Mouse (Mus musculus) hindbrain, embryonic 12.5 days (tissue): ENCODE measurements around the gene Sgsm2. TPM values are rescaled to one million over a fixed set of nuclear protein-coding genes. Genes with fewer than 3 reads are reported as not detected.

Experiments used
- ATAC-seq: fragments of 200-750 bp; cut with Nextera tagmentation; 2 replicates; pipeline ENCODE4 v1.8.0; 2017; ENCODE audit warnings: moderate TSS enrichment; ENCODE audit not compliant: low FRiP score
- H3K27ac ChIP-seq: fragments of 300-500 bp; sonication (generic); 2 replicates; pipeline ENCODE4 v1.5.1; 2016; ENCODE audit warnings: mild to moderate bottlenecking
- H3K27me3 ChIP-seq: fragments of 300-500 bp; sonication (generic); 2 replicates; pipeline ENCODE4 v1.6.1; 2016; ENCODE audit warnings: mild to moderate bottlenecking
- H3K36me3 ChIP-seq: fragments of 300-500 bp; sonication (generic); 2 replicates; pipeline ENCODE4 v1.6.1; 2016; ENCODE audit warnings: mild to moderate bottlenecking
- H3K4me1 ChIP-seq: fragments of 300-500 bp; sonication (generic); 2 replicates; pipeline ENCODE4 v1.6.1; 2016
- H3K4me2 ChIP-seq: fragments of 300-500 bp; sonication (generic); replicated peaks from 2 replicates; pipeline ENCODE4 v1.6.1; 2016; ENCODE audit warnings: mild to moderate bottlenecking
- H3K4me3 ChIP-seq: fragments of 300-500 bp; sonication (generic); 2 replicates; pipeline ENCODE4 v1.5.1; 2016; ENCODE audit warnings: mild to moderate bottlenecking
- H3K9ac ChIP-seq: fragments of 300-500 bp; sonication (generic); 2 replicates; pipeline ENCODE4 v1.6.1; 2016; ENCODE audit warnings: mild to moderate bottlenecking, moderate library complexity
- H3K9me3 ChIP-seq: fragments of 300-500 bp; sonication (generic); replicated peaks from 2 replicates; pipeline ENCODE4 v1.6.1; 2016; ENCODE audit warnings: mild to moderate bottlenecking
- WGBS: fragments of 180-500 bp; shearing (Covaris S2); methylation state at CpG from one replicate; pipeline ENCODE4 v1.1.7; 2016; 5-methylcytosine and 5-hydroxymethylcytosine counted together
- polyA plus RNA-seq: library from polyadenylated mRNA; unstranded; fragments of >200 nt; fragmentation: Nextera tagmentation; extraction: Ambion mirVana; gene quantifications from 2 replicates; pipeline ENCODE4 v1.2.1, GENCODE M21; 2016

Sgsm2 gene
- polyA plus RNA-seq, 1 experiment from 2014 or later, result 16.1 TPM

DNA sequence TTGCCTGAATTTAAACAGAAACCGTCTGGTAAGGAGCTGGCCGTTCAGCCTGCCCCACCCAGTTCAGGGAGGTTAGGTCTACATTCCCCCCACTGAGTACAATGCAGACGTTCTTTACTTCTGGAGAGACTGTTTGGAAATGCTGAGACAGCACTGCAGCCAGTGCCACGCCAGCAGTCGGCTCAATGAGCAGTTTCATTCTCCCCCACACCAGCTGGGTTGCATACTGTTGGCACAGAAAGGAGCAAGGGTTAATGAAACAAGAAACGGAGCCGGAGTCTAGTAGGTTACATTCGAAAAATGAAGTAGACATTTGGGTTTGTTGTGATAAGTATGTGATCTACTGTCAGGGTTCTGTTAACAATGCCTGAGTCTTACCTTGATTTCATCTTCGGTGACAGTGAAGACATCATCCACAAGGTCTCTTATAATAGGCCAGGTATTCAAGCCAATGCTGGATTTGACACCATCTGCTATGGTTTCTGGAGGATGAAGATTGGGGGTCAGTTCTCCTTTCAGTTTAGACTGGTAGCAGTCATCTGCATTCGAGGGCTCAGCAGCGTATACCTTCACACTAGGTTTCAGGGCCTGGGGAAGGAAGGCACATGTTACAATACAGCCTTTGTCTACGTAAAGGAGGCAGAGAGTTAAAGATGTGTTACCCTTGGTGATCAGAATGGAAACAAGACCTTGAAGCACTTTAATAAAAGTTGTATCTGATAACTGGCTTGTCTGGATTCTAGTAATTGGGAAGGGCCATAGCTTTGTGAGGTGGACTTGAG lies 11.9 kb upstream of the Sgsm2 start:
- H3K4me3 ChIP-seq, result no peak overlapping the region
- H3K36me3 ChIP-seq, result peaks cover 62% of the 10 kb centered on the region
- no peak overlapping the region for H3K27ac ChIP-seq
- ATAC-seq, result no peak
- H3K4me1 ChIP-seq, result no peaks in the 10 kb centered on the region
- no peak overlapping the region for H3K4me2 ChIP-seq
- no peaks in the 10 kb centered on the region for H3K9me3 ChIP-seq
- no peak overlapping the region for H3K9ac ChIP-seq
- H3K27me3 ChIP-seq, result no peaks in the 10 kb centered on the region
- 82% methylated on average over 12 of the region's 12 CpGs for WGBS

DNA sequence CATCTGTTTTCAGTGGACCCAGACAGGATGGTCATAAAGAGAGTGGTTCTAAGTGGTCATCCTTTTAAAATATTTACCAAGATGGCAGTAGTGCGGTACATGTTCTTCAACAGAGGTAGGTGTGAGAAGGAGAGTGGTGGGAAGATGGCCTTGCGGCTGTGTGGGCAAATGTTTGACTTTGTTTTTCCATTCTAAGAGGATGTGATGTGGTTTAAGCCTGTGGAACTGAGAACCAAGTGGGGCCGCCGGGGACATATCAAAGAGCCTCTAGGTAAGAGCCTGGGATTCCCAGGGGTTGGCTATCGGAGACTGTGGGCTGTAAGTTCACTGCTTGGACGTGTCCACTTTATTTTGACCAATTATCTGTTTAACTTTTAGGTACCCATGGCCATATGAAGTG lies 11.0 kb upstream of the Sgsm2 start:
- Histone ChIP-seq H3K4me2 (no peak overlapping the region), H3K4me3 (no peak overlapping the region), H3K9me3 (no peaks in the 10 kb centered on the region), H3K36me3 (peaks cover 72% of the 10 kb centered on the region), H3K27me3 (no peaks in the 10 kb centered on the region), H3K4me1 (no peaks in the 10 kb centered on the region), H3K27ac (no peak overlapping the region), H3K9ac (no peak overlapping the region)
- ATAC-seq, result no peak
- WGBS, result 97% methylated on average over 6 of the region's 6 CpGs

DNA sequence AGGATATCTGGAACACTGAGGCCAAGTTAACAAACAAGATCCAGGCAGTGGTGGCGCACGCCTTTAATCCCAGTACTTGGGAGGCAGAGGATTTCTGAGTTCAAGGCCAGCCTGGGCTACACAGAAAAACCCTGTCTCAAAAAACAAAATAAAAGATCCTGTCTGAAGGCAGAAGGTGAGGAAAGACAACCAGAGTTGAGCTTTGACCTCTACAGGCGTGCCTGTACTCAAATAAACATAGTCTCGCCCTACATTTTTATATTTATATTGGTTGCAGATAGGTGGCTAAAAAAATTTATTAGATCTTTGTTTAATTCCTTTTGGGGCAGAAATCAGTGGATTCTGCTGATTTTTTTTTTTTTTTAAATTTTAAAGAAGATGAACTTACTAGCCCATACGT lies 5.6 kb upstream of the Sgsm2 start:
- no peak overlapping the region for H3K4me2 ChIP-seq
- peaks cover 72% of the 10 kb centered on the region for H3K36me3 ChIP-seq
- H3K4me1 ChIP-seq, result peaks cover 8% of the 10 kb centered on the region
- H3K4me3 ChIP-seq, result no peak overlapping the region
- H3K27me3 ChIP-seq, result no peaks in the 10 kb centered on the region
- no peak overlapping the region for H3K27ac ChIP-seq
- H3K9me3 ChIP-seq, result no peaks in the 10 kb centered on the region
- 92% methylated on average over 5 of the region's 5 CpGs for WGBS
- no peak for ATAC-seq
- no peak overlapping the region for H3K9ac ChIP-seq

DNA sequence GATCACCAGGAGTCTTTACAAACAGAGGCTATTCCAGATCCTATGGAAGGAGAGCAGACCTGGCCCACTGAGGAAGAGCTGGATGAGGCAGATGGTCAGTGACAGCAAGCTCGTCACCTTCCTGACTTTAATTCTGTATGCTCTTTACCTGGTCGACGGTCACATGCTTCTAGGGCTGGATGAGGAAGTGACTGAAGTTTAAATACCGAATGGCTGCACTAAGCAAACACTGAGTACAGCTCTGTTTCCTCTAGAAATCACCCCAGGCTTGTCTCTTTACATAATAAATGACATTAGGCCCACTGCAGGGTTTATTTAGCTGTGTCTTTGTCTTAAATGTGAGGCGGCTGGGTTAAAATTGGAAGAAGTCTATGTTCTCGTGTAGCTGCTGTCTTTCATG lies 4.7 kb upstream of the Sgsm2 start:
- no peak overlapping the region for H3K27ac ChIP-seq
- H3K4me2 ChIP-seq, result no peak overlapping the region
- no peak overlapping the region for H3K4me3 ChIP-seq
- H3K4me1 ChIP-seq, result peaks cover 8% of the 10 kb centered on the region
- no peak for ATAC-seq
- no peaks in the 10 kb centered on the region for H3K27me3 ChIP-seq
- 93% methylated on average over 6 of the region's 6 CpGs for WGBS
- H3K9ac ChIP-seq, result no peak overlapping the region
- peaks cover 64% of the 10 kb centered on the region for H3K36me3 ChIP-seq
- H3K9me3 ChIP-seq, result no peaks in the 10 kb centered on the region

DNA sequence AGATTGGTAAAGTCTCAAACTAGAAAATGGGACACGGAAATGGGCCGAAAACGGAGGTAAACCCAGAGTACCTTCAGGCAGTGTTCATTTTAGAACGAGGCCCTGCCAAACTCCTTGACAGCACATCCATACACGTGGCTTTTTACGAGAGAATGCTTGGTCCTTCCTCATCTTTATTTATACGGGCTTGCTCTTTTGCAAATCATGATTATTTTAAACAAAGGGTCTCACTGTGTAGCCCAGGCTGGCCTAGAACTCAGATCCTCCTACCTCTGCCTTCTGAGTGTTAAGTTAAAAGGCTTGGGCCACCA lies 1.6 kb upstream of the Sgsm2 start:
- Histone ChIP-seq H3K4me1 (peaks cover 21% of the 10 kb centered on the region), H3K9ac (peak overlapping the region; percentile 84), H3K27ac (no peak overlapping the region; the same call in 1 of the 2 replicates), H3K36me3 (peaks cover 34% of the 10 kb centered on the region), H3K4me2 (peak overlapping the region; percentile 89), H3K27me3 (no peaks in the 10 kb centered on the region), H3K9me3 (no peaks in the 10 kb centered on the region), H3K4me3 (peak overlapping the region; percentile 83)
- WGBS, result under 1% methylated on average over 7 of the region's 7 CpGs
- no peak for ATAC-seq

DNA sequence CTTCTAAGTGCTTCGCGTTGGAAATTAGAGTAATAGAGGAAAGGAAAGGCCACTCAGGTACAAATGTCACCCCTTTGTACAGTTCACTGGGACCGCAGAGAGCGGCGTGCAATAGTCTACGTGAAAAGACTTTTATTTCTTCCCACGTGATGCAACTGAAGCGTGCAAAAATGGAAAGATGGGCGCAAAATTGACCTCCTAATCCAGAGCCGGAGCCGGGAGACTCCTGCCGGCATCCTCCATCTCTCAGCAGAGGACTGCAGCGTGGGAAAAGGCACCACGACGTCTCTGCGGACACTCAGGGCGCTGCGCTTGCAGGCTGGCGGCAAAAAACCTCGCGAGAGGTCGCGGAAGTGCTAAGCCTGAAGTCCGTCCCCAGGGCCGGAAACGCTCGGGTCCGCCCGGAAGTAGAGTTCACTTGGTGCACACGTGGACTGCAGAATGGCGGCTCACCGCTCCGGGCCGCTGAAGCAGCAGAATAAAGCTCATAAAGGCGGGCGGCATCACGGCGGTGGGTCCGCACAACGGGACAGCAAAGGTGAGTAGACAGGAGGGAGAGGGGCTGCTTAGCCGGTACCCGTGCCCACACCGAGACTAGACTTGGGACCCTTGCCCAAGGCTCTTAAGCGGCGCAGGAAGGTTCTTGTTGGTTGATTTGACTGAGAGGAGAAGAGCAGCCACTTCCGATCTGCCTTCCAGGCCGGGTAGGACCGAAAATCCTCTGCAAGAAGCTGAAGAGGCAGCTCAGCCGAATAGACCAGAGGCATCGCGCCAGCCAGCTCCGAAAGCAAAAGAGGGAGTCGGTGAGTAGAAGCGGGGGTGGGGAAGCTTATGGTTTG lies 1.0 kb upstream of the Sgsm2 start, which contains the start of gene Tsr1:
TSS of gene Tsr1 (plus strand) at position 394 of the 839 bp plus-strand sequence.
- H3K4me1 ChIP-seq, result peaks cover 21% of the 10 kb centered on the region
- H3K4me2 ChIP-seq, result peak within 1 kb of the TSS; percentile 89
- peak within 1 kb of the TSS; percentile 93 for H3K27ac ChIP-seq
- H3K4me3 ChIP-seq, result peak within 1 kb of the TSS; percentile 83
- peaks cover 28% of the 10 kb centered on the region for H3K36me3 ChIP-seq
- under 1% methylated on average over 54 of the region's 54 CpGs for WGBS
- peak; percentile 84 for ATAC-seq
- no peaks in the 10 kb centered on the region for H3K9me3 ChIP-seq
- no peaks in the 10 kb centered on the region for H3K27me3 ChIP-seq
- H3K9ac ChIP-seq, result peak within 1 kb of the TSS; percentile 84

DNA sequence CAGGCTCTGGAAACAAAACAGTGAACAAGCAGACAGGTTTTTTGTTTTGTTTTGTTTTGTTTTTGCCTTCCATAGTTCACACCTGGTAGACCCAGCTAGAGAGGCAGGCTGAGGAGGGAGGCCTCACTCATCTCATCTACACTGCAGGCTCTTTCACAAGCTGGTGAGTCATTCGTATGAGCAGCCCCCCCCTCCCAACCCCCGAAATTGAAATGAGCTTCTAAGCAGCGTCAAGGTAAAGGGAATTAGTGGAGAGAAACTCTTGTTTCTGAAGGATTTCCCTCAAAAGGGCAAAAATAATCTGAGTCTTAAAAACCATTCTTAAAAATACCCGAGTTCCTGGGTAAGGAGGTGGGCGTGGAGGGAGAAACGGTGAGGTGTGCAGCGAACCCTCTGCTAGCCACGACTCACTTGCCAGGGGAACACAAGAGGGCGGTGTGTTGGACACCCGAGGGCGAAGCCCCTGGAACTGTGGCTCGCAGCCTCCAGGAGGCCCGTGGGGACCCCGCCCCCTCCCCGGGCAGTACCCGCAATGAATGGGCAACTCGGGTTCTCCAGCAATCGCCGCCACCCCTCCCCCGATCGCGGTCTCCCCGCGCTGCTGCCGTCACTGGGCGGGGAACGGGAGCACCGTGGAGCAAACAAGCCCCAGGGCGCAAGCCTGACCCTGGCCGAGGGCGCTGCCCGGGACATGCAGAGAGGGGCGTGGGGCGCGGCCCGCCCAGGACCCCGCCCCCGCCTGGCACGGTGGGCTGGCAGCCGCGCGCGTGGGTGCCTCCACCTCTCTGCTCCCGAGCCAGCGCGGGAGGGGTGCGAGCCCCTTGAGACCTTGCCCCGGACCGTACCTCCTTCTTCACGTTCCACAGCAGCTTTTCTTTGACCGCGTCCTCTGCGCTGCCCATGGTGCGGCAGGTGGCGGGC lies 620 bp downstream of the Sgsm2 start:
- Histone ChIP-seq H3K27me3 (no peaks in the 10 kb centered on the region), H3K4me2 (peak overlapping the region; percentile 89), H3K27ac (peak overlapping the region; percentile 93), H3K4me1 (peaks cover 21% of the 10 kb centered on the region), H3K9ac (peak overlapping the region; percentile 84), H3K36me3 (peaks cover 14% of the 10 kb centered on the region), H3K4me3 (peak overlapping the region; percentile 83), H3K9me3 (no peaks in the 10 kb centered on the region)
- under 1% methylated on average over 52 of the region's 55 CpGs for WGBS
- peak; percentile 53 for ATAC-seq

DNA sequence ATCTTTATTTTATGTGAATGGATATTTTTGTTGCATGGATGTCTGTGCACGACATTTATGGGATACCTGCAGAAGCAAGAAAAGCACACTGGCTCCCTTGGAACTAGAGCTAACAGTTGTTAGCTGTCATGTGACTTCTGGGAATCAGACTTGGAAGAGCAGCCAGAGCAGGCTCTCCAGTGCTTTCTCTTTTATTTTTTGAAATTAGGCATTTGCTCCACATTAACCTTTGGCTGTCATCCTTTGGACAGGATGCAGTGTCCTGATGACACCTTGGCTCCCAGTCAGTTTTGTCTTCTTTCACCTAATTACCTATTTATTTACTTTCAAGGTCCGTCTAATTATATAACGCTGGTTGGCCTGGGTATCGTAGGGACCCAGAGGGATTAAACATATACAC lies 2.2 kb downstream of the Sgsm2 start:
- H3K27ac ChIP-seq, result no peak overlapping the region
- no peaks in the 10 kb centered on the region for H3K27me3 ChIP-seq
- H3K4me3 ChIP-seq, result no peak overlapping the region
- H3K9ac ChIP-seq, result no peak overlapping the region
- no peaks in the 10 kb centered on the region for H3K36me3 ChIP-seq
- H3K4me1 ChIP-seq, result peaks cover 21% of the 10 kb centered on the region
- no peak for ATAC-seq
- no peaks in the 10 kb centered on the region for H3K9me3 ChIP-seq
- 88% methylated on average over 4 of the region's 4 CpGs for WGBS
- H3K4me2 ChIP-seq, result no peak overlapping the region

DNA sequence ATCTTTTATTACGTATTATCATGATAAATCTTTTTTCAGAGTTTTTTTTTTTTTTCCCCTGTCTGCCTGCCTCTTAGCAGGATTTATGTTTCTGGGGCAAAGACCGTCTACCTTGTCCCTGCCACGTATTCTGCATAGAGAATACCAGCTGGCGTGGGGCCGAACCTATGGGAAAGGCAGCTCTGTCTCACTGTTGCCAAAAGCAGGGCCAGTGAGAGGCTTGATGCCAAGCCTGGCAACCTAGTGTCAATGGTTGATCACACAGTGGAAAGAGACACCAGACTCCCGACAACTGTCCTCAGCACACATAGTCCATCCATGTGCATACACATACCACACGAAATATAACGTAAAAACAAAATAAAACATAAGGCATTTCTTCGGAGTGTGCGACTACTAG lies 13.8 kb downstream of the Sgsm2 start:
- 94% methylated on average over 10 of the region's 10 CpGs for WGBS
- peaks cover 11% of the 10 kb centered on the region; the same call in 1 of the 2 replicates for H3K36me3 ChIP-seq
- H3K27me3 ChIP-seq, result no peaks in the 10 kb centered on the region
- H3K4me2 ChIP-seq, result no peak overlapping the region
- no peak for ATAC-seq
- no peak overlapping the region for H3K4me3 ChIP-seq
- no peak overlapping the region for H3K9ac ChIP-seq
- no peaks in the 10 kb centered on the region for H3K9me3 ChIP-seq
- peaks cover 4% of the 10 kb centered on the region; the same call in 1 of the 2 replicates for H3K4me1 ChIP-seq
- no peak overlapping the region for H3K27ac ChIP-seq

DNA sequence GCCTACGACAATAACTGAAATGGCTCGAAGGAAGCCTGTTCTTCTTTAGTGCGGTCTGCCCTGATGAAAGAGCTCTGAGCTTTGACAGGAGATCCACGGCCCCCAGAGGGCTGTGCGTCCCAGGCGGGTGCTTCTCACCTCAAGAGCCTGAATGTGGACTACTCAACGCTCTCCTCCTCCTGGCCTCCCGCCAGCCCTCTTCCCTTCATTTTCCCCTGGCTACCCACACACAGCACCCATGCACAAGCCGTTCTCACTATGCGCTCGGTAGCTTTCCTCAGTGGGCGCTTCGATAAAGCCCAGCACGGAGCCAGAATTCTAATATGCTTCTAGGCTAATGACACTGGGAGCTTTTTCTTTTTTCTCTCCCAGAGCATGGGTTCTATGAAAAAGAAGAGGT lies 14.9 kb downstream of the Sgsm2 start:
- H3K27me3 ChIP-seq, result no peaks in the 10 kb centered on the region
- WGBS, result 69% methylated on average over 14 of the region's 14 CpGs
- peak overlapping the region; percentile 48 for H3K27ac ChIP-seq
- no peak overlapping the region for H3K4me3 ChIP-seq
- peaks cover 11% of the 10 kb centered on the region; the same call in 1 of the 2 replicates for H3K36me3 ChIP-seq
- no peak for ATAC-seq
- peak overlapping the region; percentile 35; the same call in 1 of the 2 replicates for H3K9ac ChIP-seq
- H3K4me1 ChIP-seq, result peaks cover 11% of the 10 kb centered on the region
- H3K9me3 ChIP-seq, result no peaks in the 10 kb centered on the region
- H3K4me2 ChIP-seq, result no peak overlapping the region

DNA sequence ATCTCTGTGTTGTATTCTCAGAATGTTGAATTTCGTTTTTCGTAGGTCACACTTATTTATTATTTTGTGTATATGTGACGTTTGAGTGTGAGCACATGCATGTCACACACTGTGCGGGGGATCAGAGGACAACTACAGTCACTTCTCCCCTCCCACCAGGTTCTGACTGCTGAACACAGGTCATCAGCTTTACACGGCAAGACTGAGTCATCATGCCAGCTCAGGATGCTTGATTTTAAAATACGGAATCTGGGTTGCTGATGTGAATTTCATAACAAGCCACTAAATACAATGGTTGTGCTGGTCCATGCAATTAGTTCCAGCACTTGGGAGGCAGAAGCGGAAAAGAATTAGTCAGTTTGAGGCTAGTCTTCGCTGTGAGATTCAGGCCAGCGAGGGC lies 15.9 kb downstream of the Sgsm2 start:
- peaks cover 11% of the 10 kb centered on the region; the same call in 1 of the 2 replicates for H3K36me3 ChIP-seq
- H3K27me3 ChIP-seq, result no peaks in the 10 kb centered on the region
- H3K4me2 ChIP-seq, result no peak overlapping the region
- no peak for ATAC-seq
- no peak overlapping the region for H3K27ac ChIP-seq
- H3K4me3 ChIP-seq, result no peak overlapping the region
- peaks cover 20% of the 10 kb centered on the region for H3K4me1 ChIP-seq
- WGBS, result 90% methylated on average over 9 of the region's 9 CpGs
- no peak overlapping the region for H3K9ac ChIP-seq
- H3K9me3 ChIP-seq, result no peaks in the 10 kb centered on the region

DNA sequence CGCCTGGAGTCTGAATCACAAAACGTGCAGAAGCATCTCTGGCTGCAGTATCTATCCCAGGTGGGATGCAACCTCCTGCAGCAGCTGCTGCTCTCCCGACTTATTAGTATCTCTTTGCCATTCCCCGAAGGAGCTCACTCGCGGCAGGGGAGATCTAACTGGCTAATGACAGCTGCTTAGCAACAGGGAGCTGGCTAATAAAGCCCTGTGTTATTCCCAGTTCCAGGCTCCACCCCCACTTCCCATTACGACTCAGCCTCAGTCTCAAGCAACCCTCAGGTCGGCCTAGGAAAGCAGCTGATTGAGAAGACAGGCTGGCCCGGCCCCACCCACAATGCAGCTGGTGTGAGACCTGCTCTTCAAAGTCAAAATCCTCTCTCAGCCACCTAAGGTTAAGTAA lies 20.1 kb downstream of the Sgsm2 start:
- ATAC-seq, result peak; percentile 95
- Histone ChIP-seq H3K27me3 (no peaks in the 10 kb centered on the region), H3K4me2 (peak overlapping the region; percentile 45), H3K9me3 (no peaks in the 10 kb centered on the region), H3K36me3 (no peaks in the 10 kb centered on the region), H3K4me3 (no peak overlapping the region), H3K27ac (peak overlapping the region; percentile 62), H3K4me1 (peaks cover 23% of the 10 kb centered on the region), H3K9ac (peak overlapping the region; percentile 41; the same call in 1 of the 2 replicates)
- 2% methylated on average over 9 of the region's 9 CpGs for WGBS
